Mouse (Mus musculus) CH12.LX (cell line): Measurements from ENCODE around the gene Pde4d.

ENCODE experiments used
- BHLHE40 ChIP-seq: IDR thresholded peaks from 2 replicates; pipeline ENCODE4 v1.6.1; 2011; ENCODE audit warnings: mild to moderate bottlenecking, low read depth, low read length, improper control_type of control experiment
- CTCF ChIP-seq, 2 experiments: IDR thresholded peaks in 1 of 2; conservative IDR thresholded peaks in 1 of 2; 2 replicates each; pipeline ENCODE4 v1.5.1; 2011 to 2012; ENCODE audit warnings: low read depth in 2 of 2, low read length in 2 of 2, improper control_type of control experiment in 1 of 2, inconsistent platforms in 1 of 2, mild to moderate bottlenecking in 1 of 2, moderate library complexity in 1 of 2
- JUN ChIP-seq: IDR thresholded peaks from 2 replicates; pipeline ENCODE4 v1.6.1; 2011; ENCODE audit warnings: low read depth, mild to moderate bottlenecking, low read length, improper control_type of control experiment, moderate library complexity; ENCODE audit not compliant: insufficient read depth
- MAFK ChIP-seq: IDR thresholded peaks from 2 replicates; pipeline ENCODE4 v1.6.1; 2011; ENCODE audit warnings: low read length, improper control_type of control experiment; ENCODE audit not compliant: insufficient replicate concordance
- MEF2A ChIP-seq: IDR thresholded peaks from 2 replicates; pipeline ENCODE4 v1.6.1; 2014; ENCODE audit warnings: low read depth, mild to moderate bottlenecking, inconsistent platforms, low read length, improper control_type of control experiment, borderline replicate concordance
- POLR2A ChIP-seq: IDR thresholded peaks from 2 replicates; pipeline ENCODE4 v1.6.1; 2011; ENCODE audit warnings: low read depth, mild to moderate bottlenecking, improper control_type of control experiment, low read length

GRCm38 (mm10) chr13:108686807-108687206, 237.1 kb downstream of the Pde4d start:
- TF ChIP-seq JUN (no peak), BHLHE40 (peak; percentile 78), MAFK (no peak), MEF2A (no peak), POLR2A (no peak), CTCF (conservative IDR thresholded peaks at IDR 0.05 in 1 of 2, IDR thresholded peaks at IDR 0.05 in 1 of 2; ENCODE audit: low read depth in 2 of 2, low read length in 2 of 2) (no peak)
